Mouse (Mus musculus): ENCODE data around the gene Atg4b.

- TF ChIP-seq CTCF (IDR thresholded peaks at IDR 0.05; ENCODE audit: low read depth, low read length) = no peak
- TF ChIP-seq POLR2A (IDR thresholded peaks at IDR 0.05; ENCODE audit: borderline replicate concordance, low read depth, low read length) = no peak
Observed at GRCm38 (mm10) chr1:93769901-93770300, 18.6 kb downstream of the Atg4b start.
